Mouse (Mus musculus) retina, embryonic 14.5 days (tissue): ENCODE measurements around the gene Spatc1l.

Experiments used
- DNase-seq: peaks from one replicate; pipeline ENCODE4 v3.0.0-alpha.2; 2015; ENCODE audit warnings: low spot score

Spatc1l gene

GRCm38 (mm10) chr10:76596338-76596737 lies 34.3 kb downstream of the Spatc1l start:
- no peak for DNase-seq

GRCm38 (mm10) chr10:76602690-76603089 lies 40.6 kb downstream of the Spatc1l start:
- DNase-seq: no peak

DNA sequence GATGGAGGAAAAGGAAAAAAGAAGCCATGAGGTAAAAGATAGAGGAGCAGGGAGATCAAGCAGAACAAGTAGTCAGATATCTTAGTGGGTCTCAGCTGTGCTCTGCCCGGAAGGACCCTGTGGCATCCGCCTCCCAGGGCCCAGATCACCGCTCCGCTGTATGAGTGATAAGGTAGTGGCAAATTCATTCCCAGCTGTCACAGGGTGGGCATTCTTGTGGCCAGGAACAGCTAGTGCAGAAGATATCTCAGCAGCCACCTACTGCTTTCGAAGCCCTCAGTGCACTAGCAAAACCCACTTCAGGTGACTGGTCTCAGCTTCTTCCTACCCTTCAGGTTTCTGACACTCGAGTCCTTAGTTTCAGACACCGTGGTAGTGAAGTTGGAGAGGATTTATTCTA lies 50.4 kb downstream of the Spatc1l start:
- no peak for DNase-seq
